Mouse (Mus musculus): ENCODE data around the gene Tubgcp6. TPM values are rescaled to one million over a fixed set of nuclear protein-coding genes. Genes with fewer than 3 reads are reported as not detected.

Tubgcp6 gene
- polyA plus RNA-seq, 1 experiment from 2014 or later, result 20.6 TPM

DNA sequence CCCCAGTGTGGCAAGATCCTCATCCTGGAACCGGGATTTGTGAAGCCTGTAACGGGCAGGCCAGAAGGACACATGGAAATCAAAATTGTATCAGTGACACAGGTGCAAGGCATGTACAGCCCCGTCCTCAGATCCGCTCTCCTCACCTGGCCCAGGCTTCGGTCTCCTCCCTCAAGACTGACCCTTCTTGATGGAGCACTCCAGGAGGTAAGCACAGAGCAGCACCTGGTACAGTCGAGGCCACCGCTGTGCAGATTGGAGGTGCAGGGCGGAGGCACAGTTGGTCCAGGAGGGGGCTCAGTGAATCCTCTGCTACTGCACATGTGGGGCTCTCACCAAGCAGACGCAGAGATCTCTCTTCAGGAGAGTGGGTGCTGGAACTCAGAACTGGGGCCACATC is 2.4 kb upstream of the Tubgcp6 start:
- H3K9me3 ChIP-seq, result no peaks in the 10 kb centered on the region
- ATAC-seq (ENCODE audit: low FRiP score, low read depth), result no peak
- peaks cover 2% of the 10 kb centered on the region; the same call in 1 of the 2 replicates for H3K36me3 ChIP-seq
- H3K4me1 ChIP-seq, result peaks cover 42% of the 10 kb centered on the region
- H3K4me3 ChIP-seq, result no peak overlapping the region
- no peak overlapping the region for H3K4me2 ChIP-seq (replicated peaks)
- no peak overlapping the region for H3K9ac ChIP-seq
- H3K27ac ChIP-seq, result no peak overlapping the region
- no peaks in the 10 kb centered on the region for H3K27me3 ChIP-seq (replicated peaks)
- WGBS, result 94% methylated on average over 9 of the region's 9 CpGs

DNA sequence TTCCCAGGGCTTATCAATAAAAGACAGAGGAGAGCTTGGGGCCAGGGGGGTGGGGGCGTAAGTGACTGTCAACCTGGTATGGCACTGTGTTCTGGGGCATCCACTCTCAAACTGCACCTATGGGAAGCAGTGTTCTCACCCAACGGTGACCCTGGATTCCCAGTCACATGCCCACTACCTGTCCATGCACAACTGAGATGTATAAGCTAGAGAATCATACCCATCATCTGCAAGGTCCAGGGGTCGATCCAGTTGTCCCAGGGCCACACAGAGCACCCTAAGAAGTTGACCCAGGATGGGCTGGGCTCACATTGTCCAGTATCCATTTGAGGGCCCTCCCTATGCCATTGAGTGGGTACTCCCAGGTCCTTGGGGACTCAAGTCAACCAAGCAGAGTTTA is 1.4 kb upstream of the Tubgcp6 start:
- ATAC-seq (ENCODE audit: low FRiP score, low read depth), result no peak
- Histone ChIP-seq H3K27me3 (replicated peaks) (no peaks in the 10 kb centered on the region), H3K9ac (no peak overlapping the region; the same call in 1 of the 2 replicates), H3K9me3 (no peaks in the 10 kb centered on the region), H3K36me3 (no peaks in the 10 kb centered on the region; the same call in 1 of the 2 replicates), H3K4me1 (peaks cover 50% of the 10 kb centered on the region), H3K4me3 (no peak overlapping the region), H3K4me2 (replicated peaks) (peak overlapping the region; percentile 95; the same call in 1 of the 2 replicates), H3K27ac (no peak overlapping the region)
- WGBS, result 92% methylated on average over 3 of the region's 3 CpGs

DNA sequence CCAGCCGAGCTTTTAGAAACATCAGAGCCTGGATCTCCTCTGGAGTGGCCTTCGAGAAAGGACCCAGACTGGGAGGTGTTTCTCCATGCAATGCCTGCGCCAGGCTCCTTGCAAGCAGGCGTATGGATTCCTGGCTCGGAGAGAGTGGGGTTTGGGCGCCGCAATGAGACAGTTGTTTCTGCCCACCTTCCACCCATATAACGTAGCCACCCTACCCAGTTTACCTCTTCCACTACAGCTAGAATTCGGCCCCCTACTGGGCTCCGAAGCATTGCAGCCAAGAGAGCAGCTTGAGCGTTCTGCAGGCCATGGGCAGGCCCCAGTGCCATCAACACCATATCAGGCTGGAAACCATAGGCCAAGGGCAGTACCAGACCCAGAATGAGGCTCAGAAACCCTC is 683 bp upstream of the Tubgcp6 start:
- Histone ChIP-seq H3K9ac (peak overlapping the region; percentile 76), H3K27ac (peak overlapping the region; percentile 51; the same call in 1 of the 2 replicates), H3K9me3 (no peaks in the 10 kb centered on the region), H3K36me3 (peaks cover 3% of the 10 kb centered on the region; the same call in 1 of the 2 replicates), H3K4me2 (replicated peaks) (peak overlapping the region; percentile 95), H3K27me3 (replicated peaks) (no peaks in the 10 kb centered on the region), H3K4me1 (peaks cover 46% of the 10 kb centered on the region), H3K4me3 (peak overlapping the region; percentile 74)
- WGBS, result 31% methylated on average over 11 of the region's 11 CpGs
- 0 out of 2 replicates have a peak, but pooled peaks have one; percentile 5 for ATAC-seq (ENCODE audit: low FRiP score, low read depth)

DNA sequence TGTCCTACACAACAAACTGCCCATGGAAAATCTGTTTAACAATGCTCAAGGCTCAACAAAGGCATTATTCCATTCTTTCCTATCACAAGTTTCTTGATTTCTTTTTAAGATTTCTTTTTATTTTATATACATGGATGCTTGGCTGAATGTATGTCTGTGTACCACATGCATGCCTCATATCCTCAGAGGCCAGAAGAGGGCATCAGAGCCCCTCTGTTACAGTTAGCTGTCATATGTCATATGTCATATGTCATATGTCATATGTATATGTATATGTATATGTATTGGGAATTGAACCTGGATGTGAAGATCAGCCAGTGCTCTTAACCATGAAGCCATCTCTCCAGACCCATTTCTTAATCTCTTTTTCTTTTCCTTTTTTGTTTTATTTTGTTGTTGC is 4.9 kb downstream of the Tubgcp6 start:
- no peak overlapping the region for H3K9ac ChIP-seq
- H3K4me3 ChIP-seq, result no peak overlapping the region
- no peaks in the 10 kb centered on the region for H3K9me3 ChIP-seq
- H3K4me2 ChIP-seq (replicated peaks), result no peak overlapping the region
- no peaks in the 10 kb centered on the region for H3K27me3 ChIP-seq (replicated peaks)
- peaks cover 27% of the 10 kb centered on the region for H3K4me1 ChIP-seq
- no peak overlapping the region for H3K27ac ChIP-seq
- ATAC-seq (ENCODE audit: low FRiP score, low read depth), result no peak
- peaks cover 45% of the 10 kb centered on the region for H3K36me3 ChIP-seq

DNA sequence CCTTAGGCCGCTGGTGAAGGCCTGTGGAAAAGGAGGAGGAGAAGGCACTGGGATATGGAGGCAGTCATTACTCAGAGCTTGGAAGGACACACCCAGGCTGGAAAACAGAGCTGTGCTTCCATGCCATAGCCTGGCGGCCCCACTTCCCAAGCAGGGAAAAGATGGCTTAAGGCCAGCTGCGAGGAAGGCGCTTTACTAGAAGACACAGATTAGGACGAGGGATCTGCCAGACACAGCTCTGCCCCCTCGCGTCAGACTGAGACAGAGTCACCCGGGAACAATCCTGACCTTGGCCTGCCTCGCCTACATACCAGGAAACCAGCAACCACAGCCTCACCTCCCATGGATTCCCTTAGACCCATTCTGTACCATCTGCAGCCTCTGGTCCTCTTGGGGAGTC is 12.8 kb downstream of the Tubgcp6 start:
- no peak overlapping the region for H3K9ac ChIP-seq
- no peaks in the 10 kb centered on the region for H3K4me1 ChIP-seq
- H3K4me2 ChIP-seq (replicated peaks), result no peak overlapping the region
- H3K9me3 ChIP-seq, result no peaks in the 10 kb centered on the region
- no peaks in the 10 kb centered on the region for H3K27me3 ChIP-seq (replicated peaks)
- ATAC-seq (ENCODE audit: low FRiP score, low read depth), result no peak
- 87% methylated on average over 9 of the region's 9 CpGs for WGBS
- no peak overlapping the region for H3K27ac ChIP-seq
- H3K4me3 ChIP-seq, result no peak overlapping the region
- peaks cover 91% of the 10 kb centered on the region for H3K36me3 ChIP-seq

DNA sequence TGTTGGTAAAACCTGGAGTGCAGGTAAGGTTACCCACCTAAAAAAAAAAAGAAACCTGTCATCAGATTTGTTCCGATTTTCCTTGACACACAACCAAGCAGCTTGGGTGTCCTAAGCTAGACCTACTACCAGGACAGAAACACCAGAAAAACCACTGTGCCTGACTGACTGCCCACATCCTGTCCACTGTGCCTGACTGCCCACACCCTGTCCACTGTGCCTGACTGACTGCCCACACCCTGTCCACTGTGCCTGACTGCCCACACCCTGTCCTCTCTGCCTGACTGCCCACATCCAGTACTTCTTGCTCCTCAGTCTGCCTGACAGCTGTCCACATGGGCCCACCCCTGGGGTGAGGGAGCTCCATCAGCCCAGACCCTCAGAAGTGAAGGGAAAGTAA is 15.9 kb downstream of the Tubgcp6 start:
- no peak overlapping the region for H3K27ac ChIP-seq
- H3K4me3 ChIP-seq, result no peak overlapping the region
- H3K9ac ChIP-seq, result no peak overlapping the region
- peaks cover 98% of the 10 kb centered on the region for H3K36me3 ChIP-seq
- no peaks in the 10 kb centered on the region for H3K4me1 ChIP-seq
- H3K9me3 ChIP-seq, result no peaks in the 10 kb centered on the region
- no peak for ATAC-seq (ENCODE audit: low FRiP score, low read depth)
- H3K27me3 ChIP-seq (replicated peaks), result no peaks in the 10 kb centered on the region
- 97% methylated on average over 1 of the region's 1 CpGs for whole genome bisulfite sequencing
- no peak overlapping the region for H3K4me2 ChIP-seq (replicated peaks)

DNA sequence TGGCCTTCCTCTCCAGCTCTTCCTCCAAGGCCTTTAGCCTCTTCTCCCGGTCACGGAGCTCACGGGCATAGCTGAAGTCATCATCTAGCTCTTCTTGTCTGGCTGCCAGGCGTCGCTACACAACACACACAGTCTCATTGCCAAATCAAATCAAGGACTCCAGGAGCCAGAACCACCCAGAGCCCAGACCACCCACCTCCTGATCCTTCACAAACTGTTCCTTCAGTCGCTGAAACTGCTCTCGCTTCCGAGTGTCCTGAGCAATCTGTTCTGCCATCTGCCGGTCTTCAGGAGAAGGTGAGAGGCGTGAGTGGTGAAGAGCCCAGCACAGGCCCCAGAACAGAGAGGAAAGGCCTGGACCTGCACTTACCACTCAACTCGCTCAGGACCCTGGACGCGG is 16.8 kb downstream of the Tubgcp6 start:
- Histone ChIP-seq H3K9me3 (no peaks in the 10 kb centered on the region), H3K27ac (no peak overlapping the region), H3K4me1 (no peaks in the 10 kb centered on the region), H3K4me3 (no peak overlapping the region), H3K36me3 (peaks cover 98% of the 10 kb centered on the region), H3K9ac (no peak overlapping the region), H3K4me2 (replicated peaks) (no peak overlapping the region), H3K27me3 (replicated peaks) (no peaks in the 10 kb centered on the region)
- WGBS, result 92% methylated on average over 13 of the region's 13 CpGs
- ATAC-seq (ENCODE audit: low FRiP score, low read depth), result no peak

DNA sequence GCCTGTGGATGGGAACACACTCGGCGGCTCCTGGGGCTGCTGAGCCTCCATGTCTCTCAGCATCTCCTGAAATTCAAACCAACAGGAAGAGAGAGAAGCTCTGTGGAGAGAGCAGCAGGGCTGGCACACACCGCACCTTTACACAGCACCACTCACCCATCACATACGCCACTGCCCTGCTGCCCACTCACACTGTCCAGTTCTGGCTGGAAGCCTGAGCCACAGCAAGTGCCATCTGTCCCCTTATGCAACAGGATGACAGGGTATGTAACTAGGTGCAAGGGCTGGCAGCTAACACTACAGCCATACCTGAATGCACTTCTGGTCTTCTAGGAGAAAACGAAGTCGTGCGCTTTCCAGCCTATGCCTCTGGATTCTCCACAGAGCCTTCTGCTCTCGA is 18.5 kb downstream of the Tubgcp6 start:
- WGBS, result 94% methylated on average over 8 of the region's 8 CpGs
- H3K27ac ChIP-seq, result no peak overlapping the region
- H3K36me3 ChIP-seq, result peaks cover 98% of the 10 kb centered on the region
- H3K4me3 ChIP-seq, result no peak overlapping the region
- H3K9me3 ChIP-seq, result no peaks in the 10 kb centered on the region
- H3K9ac ChIP-seq, result no peak overlapping the region
- H3K4me2 ChIP-seq (replicated peaks), result no peak overlapping the region
- no peak for ATAC-seq (ENCODE audit: low FRiP score, low read depth)
- H3K4me1 ChIP-seq, result no peaks in the 10 kb centered on the region
- no peaks in the 10 kb centered on the region for H3K27me3 ChIP-seq (replicated peaks)

DNA sequence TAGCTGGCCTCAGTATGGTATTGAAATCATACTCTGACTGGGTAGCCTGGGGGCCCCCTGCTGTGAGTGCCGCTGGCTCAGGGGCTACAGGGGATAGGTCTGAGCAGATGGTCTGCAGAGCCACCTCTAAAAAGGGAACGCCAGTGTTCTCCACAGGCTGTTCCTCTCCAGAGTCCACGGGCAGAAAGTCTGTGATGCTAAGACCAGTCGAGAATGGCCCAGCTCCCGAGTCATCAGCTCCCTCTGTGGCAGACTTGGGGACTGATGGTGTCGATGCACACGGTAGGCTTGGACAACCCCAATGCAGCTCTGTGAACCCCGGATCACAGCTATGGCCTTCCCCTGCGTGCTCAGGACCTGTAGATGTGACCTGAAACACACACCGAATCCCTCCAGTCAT is 19.0 kb downstream of the Tubgcp6 start:
- H3K27ac ChIP-seq, result no peak overlapping the region
- ATAC-seq (ENCODE audit: low FRiP score, low read depth), result no peak
- no peak overlapping the region for H3K9ac ChIP-seq
- peaks cover 98% of the 10 kb centered on the region for H3K36me3 ChIP-seq
- whole genome bisulfite sequencing, result 89% methylated on average over 10 of the region's 10 CpGs
- no peaks in the 10 kb centered on the region for H3K4me1 ChIP-seq
- H3K4me3 ChIP-seq, result no peak overlapping the region
- H3K4me2 ChIP-seq (replicated peaks), result no peak overlapping the region
- no peaks in the 10 kb centered on the region for H3K9me3 ChIP-seq
- H3K27me3 ChIP-seq (replicated peaks), result no peaks in the 10 kb centered on the region

DNA sequence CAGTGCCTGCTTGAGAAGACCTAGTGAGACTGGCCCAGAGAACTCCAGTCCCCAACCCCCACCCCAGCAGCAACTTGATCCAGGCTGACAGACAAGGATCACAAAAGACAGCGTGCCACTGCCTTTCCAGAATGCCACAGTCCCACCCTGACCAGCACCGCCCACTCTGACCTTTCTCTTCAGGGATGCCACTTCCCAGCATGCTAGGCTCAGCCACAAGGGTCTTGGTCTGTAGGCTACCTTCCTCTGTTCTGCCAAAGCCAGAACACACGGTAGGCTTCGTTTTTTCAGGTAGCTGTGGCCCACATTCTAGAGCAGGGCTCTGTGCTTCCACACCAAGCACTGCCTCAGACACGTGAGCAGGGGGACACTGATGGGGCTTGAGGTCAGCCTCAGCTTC is 20.3 kb downstream of the Tubgcp6 start:
- Histone ChIP-seq H3K4me1 (no peaks in the 10 kb centered on the region), H3K9ac (no peak overlapping the region), H3K4me3 (no peak overlapping the region), H3K27ac (no peak overlapping the region), H3K27me3 (replicated peaks) (no peaks in the 10 kb centered on the region), H3K4me2 (replicated peaks) (no peak overlapping the region), H3K36me3 (peaks cover 97% of the 10 kb centered on the region), H3K9me3 (no peaks in the 10 kb centered on the region)
- WGBS, result 78% methylated on average over 5 of the region's 5 CpGs
- no peak for ATAC-seq (ENCODE audit: low FRiP score, low read depth)

DNA sequence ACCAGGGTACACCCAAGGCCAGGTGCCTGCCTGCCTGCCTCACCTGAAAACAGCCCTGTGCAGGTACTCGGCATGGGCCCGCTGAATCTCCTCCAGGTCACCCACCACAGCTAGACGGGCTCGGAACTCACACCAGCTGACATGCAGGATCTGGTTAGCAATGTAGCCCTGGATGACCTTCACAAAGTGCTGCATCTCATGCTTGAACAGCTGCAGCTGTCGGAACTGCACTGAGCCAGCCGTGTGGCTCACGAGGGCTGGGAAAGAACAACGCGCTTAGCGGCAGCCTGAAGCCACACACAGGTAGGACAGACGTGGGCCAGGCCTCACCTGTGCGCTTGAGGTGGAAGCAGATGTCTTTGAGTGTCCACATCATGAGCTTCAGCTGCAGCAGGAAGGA is 22.1 kb downstream of the Tubgcp6 start:
- Histone ChIP-seq H3K4me3 (no peak overlapping the region), H3K4me2 (replicated peaks) (no peak overlapping the region), H3K27me3 (replicated peaks) (no peaks in the 10 kb centered on the region), H3K4me1 (no peaks in the 10 kb centered on the region), H3K9ac (no peak overlapping the region), H3K9me3 (no peaks in the 10 kb centered on the region), H3K27ac (no peak overlapping the region), H3K36me3 (peaks cover 97% of the 10 kb centered on the region)
- ATAC-seq (ENCODE audit: low FRiP score, low read depth), result no peak
- 95% methylated on average over 12 of the region's 12 CpGs for WGBS

DNA sequence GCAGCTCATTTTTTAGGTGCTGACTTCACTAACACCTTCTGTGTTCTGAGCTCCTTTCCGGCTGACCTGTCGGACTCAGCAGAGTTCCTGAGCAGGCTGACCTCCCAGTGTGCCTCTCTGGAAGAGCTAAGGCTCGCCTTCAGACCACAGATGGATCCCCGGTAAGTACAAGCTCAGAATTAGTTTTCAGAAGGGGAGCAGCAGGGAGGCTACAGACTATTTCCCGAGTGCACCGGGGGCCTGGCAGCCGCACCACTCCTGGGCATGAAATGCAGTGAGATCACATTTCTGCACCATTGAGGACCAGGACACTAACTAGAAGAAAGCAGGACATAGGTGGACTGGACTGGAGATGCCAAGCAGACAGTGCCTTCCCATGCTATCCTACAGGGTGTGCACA is 24.3 kb downstream of the Tubgcp6 start:
- 92% methylated on average over 7 of the region's 7 CpGs for WGBS
- H3K4me3 ChIP-seq, result no peak overlapping the region
- H3K27me3 ChIP-seq (replicated peaks), result no peaks in the 10 kb centered on the region
- no peak overlapping the region for H3K4me2 ChIP-seq (replicated peaks)
- no peak overlapping the region for H3K9ac ChIP-seq
- H3K9me3 ChIP-seq, result no peaks in the 10 kb centered on the region
- H3K27ac ChIP-seq, result no peak overlapping the region
- no peak for ATAC-seq (ENCODE audit: low FRiP score, low read depth)
- H3K36me3 ChIP-seq, result peaks cover 97% of the 10 kb centered on the region
- no peaks in the 10 kb centered on the region for H3K4me1 ChIP-seq

DNA sequence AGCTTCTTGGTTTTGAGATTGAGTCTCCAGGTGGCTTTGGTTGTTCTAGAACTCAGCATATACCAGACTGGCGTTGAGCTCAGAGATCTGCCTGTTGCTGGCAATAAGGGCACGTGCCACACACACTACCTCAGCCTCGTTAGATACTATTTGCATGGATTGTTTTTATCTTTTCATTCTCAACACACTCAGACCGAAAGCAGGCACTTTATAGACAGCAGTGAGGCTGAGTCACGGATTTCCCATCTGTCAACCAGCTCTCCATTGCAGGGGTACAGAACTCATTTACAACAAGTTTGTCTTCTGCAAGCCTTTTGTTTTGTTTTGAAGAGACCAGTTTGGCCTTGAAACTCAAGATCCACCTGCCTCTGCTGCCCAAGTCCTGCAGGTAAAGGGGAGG is 25.5 kb downstream of the Tubgcp6 start:
- H3K4me2 ChIP-seq (replicated peaks), result no peak overlapping the region
- H3K36me3 ChIP-seq, result peaks cover 99% of the 10 kb centered on the region
- no peaks in the 10 kb centered on the region for H3K9me3 ChIP-seq
- no peak overlapping the region for H3K27ac ChIP-seq
- ATAC-seq (ENCODE audit: low FRiP score, low read depth), result no peak
- no peaks in the 10 kb centered on the region for H3K27me3 ChIP-seq (replicated peaks)
- no peak overlapping the region for H3K9ac ChIP-seq
- no peaks in the 10 kb centered on the region for H3K4me1 ChIP-seq
- 94% methylated on average over 5 of the region's 5 CpGs for WGBS
- H3K4me3 ChIP-seq, result no peak overlapping the region

All from neural tube, embryonic 12.5 days (tissue).